Mouse (Mus musculus) MEL (cell line): ENCODE results near the gene Cux1. TPM values are rescaled to one million over a fixed set of nuclear protein-coding genes. Genes with fewer than 3 reads are reported as not detected.
A peak's percentile ranks its signal among the peaks of the same experiment; 100 is the strongest.

Source experiments
- DNase-seq: peaks from one replicate; pipeline ENCODE4 v3.0.0; 2011; ENCODE audit warnings: low read depth, low spot score
- H3K27ac ChIP-seq: 2 replicates; pipeline ENCODE4 v1.5.1; 2012; ENCODE audit warnings: low read depth, mild to moderate bottlenecking, control low read depth, low read length, moderate library complexity; ENCODE audit not compliant: control insufficient read depth
- H3K27me3 ChIP-seq, 2 experiments: fragments of 150-350 bp in 1 of 2; sonication (generic) in 1 of 2; 2 replicates each; pipeline ENCODE4 v1.6.1; 2012; ENCODE audit warnings: low read length in 2 of 2, mild to moderate bottlenecking in 2 of 2, improper control_type of control experiment in 1 of 2, moderate library complexity in 1 of 2; ENCODE audit not compliant: insufficient read depth in 2 of 2, control insufficient read depth in 1 of 2
- H3K36me3 ChIP-seq, 2 experiments: 2 replicates each; pipeline ENCODE4 v1.6.1; 2012 to 2014; ENCODE audit warnings: low read length in 2 of 2, improper control_type of control experiment in 1 of 2, inconsistent platforms in 1 of 2, mild to moderate bottlenecking in 1 of 2; ENCODE audit not compliant: insufficient read depth in 2 of 2, control insufficient read depth in 1 of 2
- H3K4me1 ChIP-seq, 2 experiments: fragments of 150-350 bp in 1 of 2; sonication (generic) in 1 of 2; 2 replicates each; pipeline ENCODE4 v1.6.1; 2012; ENCODE audit warnings: low read length in 2 of 2, improper control_type of control experiment in 1 of 2, mild to moderate bottlenecking in 1 of 2; ENCODE audit not compliant: insufficient read depth in 2 of 2, control insufficient read depth in 1 of 2
- H3K4me3 ChIP-seq, 2 experiments: fragments of 150-350 bp in 1 of 2; sonication (generic) in 1 of 2; 2 replicates each; pipeline ENCODE4 v1.5.1; 2012; ENCODE audit warnings: low read depth in 2 of 2, low read length in 2 of 2, mild to moderate bottlenecking in 2 of 2, moderate library complexity in 2 of 2, control low read depth in 1 of 2, improper control_type of control experiment in 1 of 2; ENCODE audit not compliant: control insufficient read depth in 1 of 2, insufficient read depth in 1 of 2
- H3K79me2 ChIP-seq: 2 replicates; pipeline ENCODE4 v1.6.1; 2012; ENCODE audit warnings: mild to moderate bottlenecking, low read length, moderate library complexity; ENCODE audit not compliant: control insufficient read depth, poor library complexity, insufficient read depth
- H3K9ac ChIP-seq: 2 replicates; pipeline ENCODE4 v1.6.1; 2012; ENCODE audit warnings: low read depth, mild to moderate bottlenecking, control low read depth, low read length, moderate library complexity; ENCODE audit not compliant: control insufficient read depth, poor library complexity, severe bottlenecking
- H3K9me3 ChIP-seq: fragments of 150-350 bp; sonication (generic); replicated peaks from 2 replicates; pipeline ENCODE4 v1.6.1; 2012; ENCODE audit warnings: mild to moderate bottlenecking, low read length, improper control_type of control experiment, moderate library complexity; ENCODE audit not compliant: insufficient read depth
- BHLHE40 ChIP-seq: IDR thresholded peaks from 2 replicates; pipeline ENCODE4 v1.6.1; 2012; ENCODE audit warnings: low read depth, mild to moderate bottlenecking, inconsistent platforms, low read length, improper control_type of control experiment, borderline replicate concordance
- CHD1 ChIP-seq: IDR thresholded peaks from 2 replicates; pipeline ENCODE4 v1.6.1; 2012; ENCODE audit warnings: low read depth, mild to moderate bottlenecking, inconsistent platforms, low read length, improper control_type of control experiment
- CTCF ChIP-seq, 3 experiments: IDR thresholded peaks in 2 of 3; conservative IDR thresholded peaks in 1 of 3; 2 replicates each; pipeline ENCODE4 v1.5.1; 2011 to 2012; ENCODE audit warnings: low read length in 3 of 3, low read depth in 2 of 3, mild to moderate bottlenecking in 2 of 3, improper control_type of control experiment in 1 of 3, inconsistent platforms in 1 of 3, mixed read lengths in 1 of 3, moderate library complexity in 1 of 3; ENCODE audit not compliant: control insufficient read depth in 1 of 3, insufficient read depth in 1 of 3, poor library complexity in 1 of 3, severe bottlenecking in 1 of 3
- ELF1 ChIP-seq: IDR thresholded peaks from 2 replicates; pipeline ENCODE4 v1.6.1; 2014; ENCODE audit warnings: low read depth, mild to moderate bottlenecking, inconsistent platforms, low read length, improper control_type of control experiment, moderate library complexity
- GATA1 ChIP-seq: IDR thresholded peaks from 2 replicates; pipeline ENCODE4 v1.6.1; 2011; ENCODE audit warnings: low read depth, low read length, improper control_type of control experiment
- HCFC1 ChIP-seq: IDR thresholded peaks from 2 replicates; pipeline ENCODE4 v1.6.1; 2012; ENCODE audit warnings: low read depth, mild to moderate bottlenecking, inconsistent platforms, low read length, improper control_type of control experiment, moderate library complexity
- KAT2A ChIP-seq: conservative IDR thresholded peaks from 2 replicates; pipeline ENCODE4 v1.6.1; 2012; ENCODE audit warnings: low read depth, low read length, improper control_type of control experiment, inconsistent platforms
- MAX ChIP-seq: IDR thresholded peaks from 2 replicates; pipeline ENCODE4 v1.6.1; 2011; ENCODE audit warnings: low read length, improper control_type of control experiment
- MEF2A ChIP-seq: IDR thresholded peaks from 2 replicates; pipeline ENCODE4 v1.6.1; 2014; ENCODE audit warnings: low read depth, mild to moderate bottlenecking, inconsistent platforms, low read length, improper control_type of control experiment; ENCODE audit not compliant: poor library complexity, insufficient replicate concordance, severe bottlenecking; ENCODE audit errors: extremely low read depth
- MXI1 ChIP-seq: IDR thresholded peaks from 2 replicates; pipeline ENCODE4 v1.6.1; 2011; ENCODE audit warnings: mild to moderate bottlenecking, low read depth, low read length, improper control_type of control experiment
- MYB ChIP-seq: IDR thresholded peaks from 2 replicates; pipeline ENCODE4 v1.6.1; 2011; ENCODE audit warnings: mild to moderate bottlenecking, low read depth, low read length, improper control_type of control experiment
- MYC ChIP-seq: IDR thresholded peaks from 2 replicates; pipeline ENCODE4 v1.6.1; 2011; ENCODE audit warnings: low read depth, mild to moderate bottlenecking, low read length, improper control_type of control experiment, moderate library complexity
- NRF1 ChIP-seq: IDR thresholded peaks from 2 replicates; pipeline ENCODE4 v1.6.1; 2014; ENCODE audit warnings: low read depth, mild to moderate bottlenecking, inconsistent platforms, low read length, improper control_type of control experiment, moderate library complexity; ENCODE audit not compliant: poor library complexity, insufficient read depth, severe bottlenecking
- POLR2A ChIP-seq, 2 experiments: IDR thresholded peaks; 2 replicates each; pipeline ENCODE4 v1.6.1; 2011 to 2012; ENCODE audit warnings: low read length in 2 of 2, mild to moderate bottlenecking in 2 of 2, control low read depth in 1 of 2, improper control_type of control experiment in 1 of 2, low read depth in 1 of 2, moderate library complexity in 1 of 2; ENCODE audit not compliant: control insufficient read depth in 1 of 2, insufficient read depth in 1 of 2, poor library complexity in 1 of 2
- POLR2AphosphoS2 ChIP-seq: IDR thresholded peaks from 2 replicates; pipeline ENCODE4 v1.6.1; 2011; ENCODE audit warnings: low read length, improper control_type of control experiment
- POLR2AphosphoS5 ChIP-seq: IDR thresholded peaks from 2 replicates; pipeline ENCODE4 v1.6.1; 2012; ENCODE audit warnings: low read depth, borderline replicate concordance, mild to moderate bottlenecking, inconsistent platforms, low read length, moderate library complexity, mixed read lengths
- RCOR1 ChIP-seq: IDR thresholded peaks from 2 replicates; pipeline ENCODE4 v1.6.1; 2012; ENCODE audit warnings: low read depth, mild to moderate bottlenecking, inconsistent platforms, low read length, improper control_type of control experiment
- TAL1 ChIP-seq: IDR thresholded peaks from 2 replicates; pipeline ENCODE4 v1.6.1; 2012; ENCODE audit warnings: mild to moderate bottlenecking, inconsistent platforms, low read length, moderate library complexity, mixed read lengths
- UBTF ChIP-seq: IDR thresholded peaks from 2 replicates; pipeline ENCODE4 v1.6.1; 2012; ENCODE audit warnings: low read depth, mild to moderate bottlenecking, inconsistent platforms, low read length, improper control_type of control experiment, moderate library complexity, borderline replicate concordance; ENCODE audit not compliant: insufficient read depth
- USF1 ChIP-seq: IDR thresholded peaks from 2 replicates; pipeline ENCODE4 v1.6.1; 2014; ENCODE audit warnings: low read depth, mild to moderate bottlenecking, inconsistent platforms, low read length, improper control_type of control experiment, moderate library complexity
- ZC3H11A ChIP-seq: IDR thresholded peaks from 2 replicates; pipeline ENCODE4 v1.6.1; 2012; ENCODE audit warnings: low read depth, mild to moderate bottlenecking, inconsistent platforms, low read length, improper control_type of control experiment
- ZMIZ1 ChIP-seq: IDR thresholded peaks from 2 replicates; pipeline ENCODE4 v1.6.1; 2012; ENCODE audit warnings: low read depth, mild to moderate bottlenecking, inconsistent platforms, low read length, improper control_type of control experiment, moderate library complexity
- polyA plus RNA-seq, 2 experiments: library from polyadenylated mRNA; stranded (reverse) in 1 of 2; unstranded in 1 of 2; fragments of >175 nt in 1 of 2; fragments of >200 nt in 1 of 2; gene quantifications; 2 replicates each; pipeline versions ENCODE4 v1.2.1 to v1.2.4; 2012; ENCODE audit warnings: low replicate concordance in 2 of 2, low read depth in 1 of 2; ENCODE audit not compliant: insufficient read length in 2 of 2, insufficient read depth in 1 of 2, missing spikeins in 1 of 2
- total RNA-seq: library from RNA; depleted of rRNA; stranded (reverse); fragments of 300-350 nt; gene quantifications from 2 replicates; pipeline ENCODE4 v1.2.3, GENCODE M21; 2012

The Cux1 gene
- total and polyA plus RNA-seq, 3 experiments = 71.1 to 104 TPM; not detected in 1

DNA sequence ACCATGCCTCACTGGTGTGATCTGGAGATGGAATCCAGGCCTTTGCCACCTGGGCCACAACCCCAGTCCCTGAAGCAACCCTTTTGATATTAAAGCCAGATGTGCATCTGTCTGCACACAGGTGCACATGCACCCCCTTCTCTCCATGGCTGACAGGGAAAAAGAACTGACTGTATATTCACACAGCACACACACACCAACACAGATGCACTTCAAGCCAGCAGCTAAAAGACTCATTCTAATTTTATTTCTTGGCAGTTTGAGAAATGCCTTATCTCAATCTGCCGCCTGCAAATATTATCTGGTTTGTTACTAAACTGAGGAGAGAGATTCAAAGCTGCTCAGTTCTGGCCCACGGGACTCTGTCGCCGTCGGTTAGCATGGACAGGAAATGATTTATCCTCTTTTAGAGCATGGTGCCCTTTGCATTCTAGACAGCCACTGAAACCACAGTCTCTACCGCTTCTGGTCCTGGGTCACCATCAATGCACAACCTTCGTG lies 156.6 kb downstream of the Cux1 start (continued):
- TF ChIP-seq ELF1 (no peak), TAL1 (peak; percentile 31; the same call in 1 of the 2 replicates), POLR2AphosphoS5 (no peak), UBTF (no peak), CHD1 (no peak), USF1 (no peak), POLR2A (IDR thresholded peaks at IDR 0.05; ENCODE audit: control insufficient read depth in 1 of 2, insufficient read depth in 1 of 2, low read depth in 1 of 2, low read length in 2 of 2, poor library complexity in 1 of 2) (no peak), KAT2A (no peak), HCFC1 (no peak), RCOR1 (peak; percentile 95)
- TF ChIP-seq, all 39 proteins: peak for 18

DNA sequence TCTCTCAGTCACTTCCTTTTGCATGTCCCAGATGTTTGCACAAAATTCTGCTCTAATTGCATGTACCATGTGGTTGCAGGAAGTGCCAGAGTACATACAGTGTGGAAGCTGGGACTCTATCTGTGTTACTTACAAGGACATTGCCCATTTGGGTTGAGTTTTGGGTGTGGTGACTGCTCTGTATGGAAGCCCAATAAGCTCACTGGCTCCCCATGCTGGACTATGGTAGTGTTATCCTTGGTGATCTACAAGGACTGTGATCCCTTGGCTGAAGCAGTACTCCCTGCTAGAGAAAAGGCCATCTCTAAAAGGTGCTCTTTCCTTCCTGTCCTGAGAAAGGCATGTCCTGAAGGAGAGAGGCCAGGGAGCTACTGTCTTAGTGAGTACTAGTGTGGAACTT lies 160.9 kb downstream of the Cux1 start:
- TF ChIP-seq GATA1 (no peak), USF1 (no peak), MYC (no peak), MEF2A (no peak), MAX (no peak), CTCF (IDR thresholded peaks at IDR 0.05 in 2 of 3, conservative IDR thresholded peaks at IDR 0.05 in 1 of 3; ENCODE audit: control insufficient read depth in 1 of 3, insufficient read depth in 1 of 3, low read depth in 2 of 3, low read length in 3 of 3, poor library complexity in 1 of 3, severe bottlenecking in 1 of 3) (no peak)
- H3K27ac ChIP-seq = no peak overlapping the region
- H3K27me3 ChIP-seq = no peaks in the 10 kb centered on the region
- H3K9me3 ChIP-seq = no peaks in the 10 kb centered on the region
- H3K9ac ChIP-seq = no peak overlapping the region
- no peak for DNase-seq
- peaks cover 11 to 14% of the 10 kb centered on the region in 2 experiments for H3K4me1 ChIP-seq
- H3K36me3 ChIP-seq = peaks cover 14 to 18% of the 10 kb centered on the region in 2 experiments
- H3K4me3 ChIP-seq = no peak overlapping the region
- peaks cover 7% of the 10 kb centered on the region for H3K79me2 ChIP-seq

DNA sequence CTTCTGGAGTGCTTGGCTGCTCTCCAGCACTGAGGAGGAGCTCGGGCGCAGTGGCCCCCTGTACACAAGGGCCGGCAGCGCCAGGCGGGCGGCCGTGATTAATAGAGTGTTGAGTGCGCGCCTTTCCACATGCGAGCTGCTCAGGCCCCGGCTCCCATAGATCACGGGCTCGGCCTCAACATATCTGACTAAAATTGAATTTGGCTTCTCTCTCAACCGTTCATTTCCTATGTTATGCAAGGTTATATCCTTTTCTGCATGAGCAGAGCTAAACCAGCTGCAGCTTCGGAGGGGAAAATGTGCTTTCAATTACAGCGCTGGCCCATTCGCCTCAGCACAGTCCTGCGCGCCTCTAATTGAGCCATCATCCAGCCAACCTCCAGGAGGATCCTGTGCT lies 163.7 kb downstream of the Cux1 start:
- H3K36me3 ChIP-seq = peaks cover 6 to 22% of the 10 kb centered on the region in 2 experiments; a peak in 3 of 4 replicates
- no peak overlapping the region for H3K9ac ChIP-seq
- H3K79me2 ChIP-seq = peaks cover 2% of the 10 kb centered on the region; the same call in 1 of the 2 replicates
- H3K4me1 ChIP-seq = peaks cover 2 to 8% of the 10 kb centered on the region in 2 experiments; a peak in 2 of 4 replicates
- H3K9me3 ChIP-seq = no peaks in the 10 kb centered on the region
- DNase-seq = no peak
- H3K27ac ChIP-seq = no peak overlapping the region
- no peak overlapping the region for H3K4me3 ChIP-seq
- TF ChIP-seq ELF1 (no peak), CTCF (IDR thresholded peaks at IDR 0.05 in 2 of 3, conservative IDR thresholded peaks at IDR 0.05 in 1 of 3; ENCODE audit: control insufficient read depth in 1 of 3, insufficient read depth in 1 of 3, low read depth in 2 of 3, low read length in 3 of 3, poor library complexity in 1 of 3, severe bottlenecking in 1 of 3) (no peak), MYB (no peak), MXI1 (no peak), POLR2AphosphoS2 (no peak), BHLHE40 (no peak), ZC3H11A (no peak), ZMIZ1 (no peak), USF1 (no peak), NRF1 (no peak)
- H3K27me3 ChIP-seq = no peaks in the 10 kb centered on the region
